Mouse (Mus musculus): ENCODE data around the gene Tldc1. TPM values are rescaled to one million over a fixed set of nuclear protein-coding genes. Genes with fewer than 3 reads are reported as not detected.

The Tldc1 gene
- polyA plus RNA-seq, 2 experiments = 1.3 to 2.7 TPM

DNA sequence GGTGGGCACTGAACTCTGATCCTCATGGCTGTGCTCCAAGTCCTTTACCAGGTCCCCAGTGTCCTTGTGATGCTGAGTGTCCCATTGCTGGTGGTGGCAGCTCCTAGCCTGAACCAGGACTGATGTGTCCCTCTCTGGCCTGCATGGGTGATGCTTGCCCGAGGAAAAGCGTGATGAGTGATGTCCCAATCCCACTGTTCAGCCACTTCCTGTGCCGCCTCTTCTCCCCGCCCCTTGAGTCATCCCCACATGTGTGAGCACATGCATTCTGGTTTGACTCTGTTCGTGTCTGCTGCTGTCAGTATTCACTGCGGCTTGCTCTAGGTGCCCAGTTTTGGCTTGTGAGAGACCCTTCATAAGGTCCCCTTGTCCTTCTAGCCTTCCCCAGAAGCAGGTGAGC lies 66.0 kb downstream of the Tldc1 start:
- Histone ChIP-seq H3K27ac (no peak overlapping the region), H3K4me2 (ENCODE audit: low read depth) (no peak overlapping the region), H3K9ac (replicated peaks) (no peak overlapping the region), H3K4me3 (ENCODE audit: insufficient read depth in 1 of 2, low read depth in 2 of 2, low read length in 2 of 2) (no peak overlapping the region), H3K27me3 (ENCODE audit: control insufficient read depth, insufficient read depth, low read length) (no peaks in the 10 kb centered on the region), H3K9me3 (ENCODE audit: control insufficient read depth, low read length) (no peaks in the 10 kb centered on the region), H3K36me3 (replicated peaks; ENCODE audit: control insufficient read depth, insufficient read depth, low read depth) (no peaks in the 10 kb centered on the region), H3K4me1 (replicated peaks; ENCODE audit: control insufficient read depth in 2 of 2, insufficient read depth in 2 of 2, low read length in 1 of 2) (peaks cover 0 to 4% of the 10 kb centered on the region in 2 experiments; a peak in 2 of 4 replicates)
- ATAC-seq (ENCODE audit: insufficient read depth) = no peak
- DNase-seq (ENCODE audit: low read depth in 3 of 3, low spot score in 3 of 3) = no peak
- WGBS (ENCODE audit: insufficient replicate concordance) = 43% methylated on average over 6 of the region's 6 CpGs
- TF ChIP-seq EP300 (IDR thresholded peaks at IDR 0.05; ENCODE audit: low read depth) (no peak), CTCF (IDR thresholded peaks at IDR 0.05; ENCODE audit: low read depth) (no peak)

Other genes starting within 250 kb of the Tldc1 start
- 18.2 and 23.7 TPM in 2 replicates for gene Mbtps1, start 219.7 kb downstream of the Tldc1 start, polyA plus RNA-seq (2012; rRNA removed)
- gene Mbtps1, start 219.7 kb downstream of the Tldc1 start, polyA plus RNA-seq (2014; fragmentation: Nextera tagmentation; extraction: Ambion mirVana) = 19.6 and 21.4 TPM in 2 replicates
- 6.9 and 7.5 TPM in 2 replicates for gene Hsdl1, start 203.2 kb downstream of the Tldc1 start, polyA plus RNA-seq (2012; rRNA removed)
- 17.0 and 19.3 TPM in 2 replicates for gene Hsdl1, start 203.2 kb downstream of the Tldc1 start, polyA plus RNA-seq (2014; fragmentation: Nextera tagmentation; extraction: Ambion mirVana)
- 0.03 and 0.06 TPM in 2 replicates for gene Dnaaf1, start 203.2 kb downstream of the Tldc1 start, polyA plus RNA-seq (2012; rRNA removed)
- 0.04 and 0.13 TPM in 2 replicates for gene Dnaaf1, start 203.2 kb downstream of the Tldc1 start, polyA plus RNA-seq (2014; fragmentation: Nextera tagmentation; extraction: Ambion mirVana)
- gene Taf1c, start 173.2 kb downstream of the Tldc1 start, polyA plus RNA-seq (2012; rRNA removed) = 6.6 and 6.9 TPM in 2 replicates
- 4.7 and 5.2 TPM in 2 replicates for gene Taf1c, start 173.2 kb downstream of the Tldc1 start, polyA plus RNA-seq (2014; fragmentation: Nextera tagmentation; extraction: Ambion mirVana)
- not detected in 2 replicates for gene Adad2, start 165.7 kb downstream of the Tldc1 start, polyA plus RNA-seq (2012; rRNA removed)
- gene Adad2, start 165.7 kb downstream of the Tldc1 start, polyA plus RNA-seq (2014; fragmentation: Nextera tagmentation; extraction: Ambion mirVana) = not detected in 2 replicates
- not detected in 2 replicates for gene Kcng4, start 142.7 kb downstream of the Tldc1 start, polyA plus RNA-seq (2012; rRNA removed)
- not detected in 2 replicates for gene Kcng4, start 142.7 kb downstream of the Tldc1 start, polyA plus RNA-seq (2014; fragmentation: Nextera tagmentation; extraction: Ambion mirVana)
- gene Wfdc1, start 112.1 kb downstream of the Tldc1 start, polyA plus RNA-seq (2012; rRNA removed) = 0.95 and 0.99 TPM in 2 replicates
- 1.3 and 2.1 TPM in 2 replicates for gene Wfdc1, start 112.1 kb downstream of the Tldc1 start, polyA plus RNA-seq (2014; fragmentation: Nextera tagmentation; extraction: Ambion mirVana)
- 0.08 and 0.11 TPM in 2 replicates for gene Atp2c2, start 78.4 kb downstream of the Tldc1 start, polyA plus RNA-seq (2012; rRNA removed)
- 0.08 and 0.10 TPM in 2 replicates for gene Atp2c2, start 78.4 kb downstream of the Tldc1 start, polyA plus RNA-seq (2014; fragmentation: Nextera tagmentation; extraction: Ambion mirVana)
- 57.0 and 59.6 TPM in 2 replicates for gene Cotl1, start 62.1 kb upstream of the Tldc1 start, polyA plus RNA-seq (2012; rRNA removed)
- gene Cotl1, start 62.1 kb upstream of the Tldc1 start, polyA plus RNA-seq (2014; fragmentation: Nextera tagmentation; extraction: Ambion mirVana) = 77.7 and 88.7 TPM in 2 replicates
- 2.5 TPM in 2 replicates for gene Klhl36, start 83.8 kb upstream of the Tldc1 start, polyA plus RNA-seq (2012; rRNA removed)
- 2.7 and 3.3 TPM in 2 replicates for gene Klhl36, start 83.8 kb upstream of the Tldc1 start, polyA plus RNA-seq (2014; fragmentation: Nextera tagmentation; extraction: Ambion mirVana)
- 23.8 and 47.0 TPM in 2 replicates for gene Usp10, start 131.9 kb upstream of the Tldc1 start, polyA plus RNA-seq (2012; rRNA removed)
- gene Usp10, start 131.9 kb upstream of the Tldc1 start, polyA plus RNA-seq (2014; fragmentation: Nextera tagmentation; extraction: Ambion mirVana) = 59.0 and 60.8 TPM in 2 replicates
- gene Gm20388, start 132.4 kb upstream of the Tldc1 start, polyA plus RNA-seq (2012; rRNA removed) = 8.5 and 9.7 TPM in 2 replicates
- gene Gm20388, start 132.4 kb upstream of the Tldc1 start, polyA plus RNA-seq (2014; fragmentation: Nextera tagmentation; extraction: Ambion mirVana) = not detected in 2 replicates
- 0.25 and 0.47 TPM in 2 replicates for gene Crispld2, start 214.0 kb upstream of the Tldc1 start, polyA plus RNA-seq (2012; rRNA removed)
- 0.27 and 0.30 TPM in 2 replicates for gene Crispld2, start 214.0 kb upstream of the Tldc1 start, polyA plus RNA-seq (2014; fragmentation: Nextera tagmentation; extraction: Ambion mirVana)

All from liver, embryonic 14.5 days (tissue).